ENCODE assay signal across 28 mouse cellular contexts in the genomic region with DNA sequence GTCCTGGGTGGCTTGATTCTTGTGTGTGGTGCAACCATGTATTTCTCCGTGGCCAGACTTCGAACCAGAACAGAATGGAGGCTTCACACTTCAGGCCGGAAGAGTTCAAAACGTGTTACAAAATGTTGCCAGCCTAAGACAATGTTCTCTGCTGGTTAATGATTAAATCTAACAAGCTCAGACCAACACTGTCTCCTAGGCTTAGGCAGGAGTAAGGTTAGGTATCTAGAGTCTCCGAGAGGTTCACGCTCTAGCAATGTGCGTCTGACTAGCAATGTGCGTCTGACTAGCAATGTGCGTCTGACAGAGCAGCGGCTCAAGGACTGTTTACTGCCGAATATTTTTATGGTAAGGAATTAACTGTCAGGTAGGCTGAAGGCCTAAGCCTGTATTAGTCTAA.
A peak's percentile ranks its signal among the peaks of the same experiment; 100 is the strongest.
DNase-seq lines count a peak whose midpoint lies in the region; ATAC-seq and TF ChIP-seq lines count a peak whose summit lies in the region.
"Had no signal": no experiment of that assay in that cellular context is flagged by ENCODE, and none has a peak within 500 bp of the region (broad histone marks: within the 10 kb centered on the region; RNA-seq: fewer than 3 reads in every experiment).

No protein-coding gene starts in this region.

- H3K4me3 ChIP-seq in intestine, embryonic 15.5 days (replicated peaks) = no peak overlapping the region
- no peak overlapping the region for H3K4me3 ChIP-seq in intestine, postnatal 0 days (ENCODE audit: low read depth, low read length)
- no peak overlapping the region for H3K4me3 ChIP-seq in kidney, embryonic 14.5 days (ENCODE audit: low read length)
- H3K4me3 ChIP-seq in kidney, postnatal 0 days (replicated peaks; ENCODE audit: low read depth, low read length) = no peak overlapping the region
- H3K4me3 ChIP-seq in kidney, embryonic 15.5 days (replicated peaks) = no peak overlapping the region
- no peak overlapping the region for H3K4me3 ChIP-seq in intestine, embryonic 16.5 days (ENCODE audit: low read length)
- H3K4me3 ChIP-seq: embryonic facial prominence, embryonic 10.5 days; embryonic facial prominence, embryonic 13.5 days; erythroblast, embryonic 14.5 days; forebrain, embryonic 12.5 days; forebrain, embryonic 15.5 days; heart, embryonic 12.5 days; heart, embryonic 15.5 days; hindbrain, embryonic 10.5 days had no signal

- no peak for TF ChIP-seq CTCF in intestine, postnatal 0 days (IDR thresholded peaks at IDR 0.05; ENCODE audit: low read depth)
- TF ChIP-seq CTCF in kidney, postnatal 0 days (IDR thresholded peaks at IDR 0.05; ENCODE audit: low read depth) = no peak

- no peaks in the 10 kb centered on the region for H3K36me3 ChIP-seq in intestine, embryonic 15.5 days
- no peaks in the 10 kb centered on the region for H3K36me3 ChIP-seq in intestine, postnatal 0 days (ENCODE audit: control insufficient read depth, insufficient read depth)
- H3K36me3 ChIP-seq in kidney, embryonic 14.5 days (ENCODE audit: control insufficient read depth, insufficient read depth, low read length) = no peaks in the 10 kb centered on the region
- no peaks in the 10 kb centered on the region for H3K36me3 ChIP-seq in kidney, postnatal 0 days (ENCODE audit: insufficient read depth, low read length)
- no peaks in the 10 kb centered on the region for H3K36me3 ChIP-seq in kidney, embryonic 15.5 days
- no peaks in the 10 kb centered on the region for H3K36me3 ChIP-seq in intestine, embryonic 16.5 days (ENCODE audit: control insufficient read depth, insufficient read depth, low read length)
- H3K36me3 ChIP-seq: embryonic facial prominence, embryonic 10.5 days; embryonic facial prominence, embryonic 13.5 days; forebrain, embryonic 12.5 days; forebrain, embryonic 15.5 days; heart, embryonic 12.5 days; heart, embryonic 15.5 days; hindbrain, embryonic 10.5 days had no signal

- WGBS in intestine, embryonic 15.5 days = 71% methylated on average over 11 of the region's 11 CpGs
- WGBS in intestine, postnatal 0 days = 57% methylated on average over 11 of the region's 11 CpGs
- 82% methylated on average over 11 of the region's 11 CpGs for WGBS in kidney, embryonic 14.5 days
- WGBS in kidney, postnatal 0 days = 77% methylated on average over 11 of the region's 11 CpGs
- 81% methylated on average over 11 of the region's 11 CpGs for WGBS in kidney, embryonic 15.5 days
- 66% methylated on average over 11 of the region's 11 CpGs for WGBS in intestine, embryonic 16.5 days

- H3K27me3 ChIP-seq in intestine, embryonic 15.5 days (replicated peaks) = no peaks in the 10 kb centered on the region
- no peaks in the 10 kb centered on the region for H3K27me3 ChIP-seq in intestine, postnatal 0 days (replicated peaks; ENCODE audit: control insufficient read depth, insufficient read depth, low read length)
- no peaks in the 10 kb centered on the region for H3K27me3 ChIP-seq in kidney, embryonic 14.5 days (ENCODE audit: control insufficient read depth, insufficient read depth, low read length)
- no peaks in the 10 kb centered on the region for H3K27me3 ChIP-seq in kidney, postnatal 0 days (ENCODE audit: insufficient read depth, low read length)
- no peaks in the 10 kb centered on the region for H3K27me3 ChIP-seq in kidney, embryonic 15.5 days
- H3K27me3 ChIP-seq in intestine, embryonic 16.5 days (replicated peaks; ENCODE audit: control insufficient read depth, insufficient read depth, low read length) = no peaks in the 10 kb centered on the region
- H3K27me3 ChIP-seq: embryonic facial prominence, embryonic 13.5 days; forebrain, embryonic 12.5 days; forebrain, embryonic 15.5 days; heart, embryonic 12.5 days; heart, embryonic 15.5 days had no signal

- no peak overlapping the region for H3K27ac ChIP-seq in intestine, embryonic 15.5 days
- H3K27ac ChIP-seq in intestine, postnatal 0 days (ENCODE audit: low read depth, low read length) = no peak overlapping the region
- H3K27ac ChIP-seq in kidney, embryonic 14.5 days (ENCODE audit: low read depth, low read length) = no peak overlapping the region
- H3K27ac ChIP-seq in kidney, postnatal 0 days = no peak overlapping the region
- H3K27ac ChIP-seq in kidney, embryonic 15.5 days = no peak overlapping the region
- H3K27ac ChIP-seq in intestine, embryonic 16.5 days (ENCODE audit: low read length) = no peak overlapping the region
- H3K27ac ChIP-seq: embryonic facial prominence, embryonic 10.5 days; embryonic facial prominence, embryonic 13.5 days; forebrain, embryonic 12.5 days; forebrain, embryonic 15.5 days; heart, embryonic 15.5 days; hindbrain, embryonic 10.5 days had no signal

- DNase-seq in kidney, adult 8-10 months = peak; percentile 8 to 18
- no peak for DNase-seq in kidney, postnatal 0 days (ENCODE audit: low spot score)
- DNase-seq in retina, embryonic 14.5 days (ENCODE audit: low spot score) = no peak
- DNase-seq: adrenal gland, adult 8-10 months; adrenal gland, postnatal 25 days; cerebellum, adult 11-12 months; cerebellum, adult 8-10 months; cerebellum, postnatal 10 days; cerebellum, postnatal 36 days; embryo, embryonic 11 days; gastrocnemius, postnatal 25 days; heart, adult 18-20 months; heart, postnatal 10 days; heart, postnatal 36 days had no signal

- no peaks in the 10 kb centered on the region for H3K9me3 ChIP-seq in intestine, embryonic 15.5 days
- H3K9me3 ChIP-seq in intestine, postnatal 0 days (ENCODE audit: control insufficient read depth) = no peaks in the 10 kb centered on the region
- no peaks in the 10 kb centered on the region for H3K9me3 ChIP-seq in kidney, embryonic 14.5 days (ENCODE audit: control insufficient read depth, low read length)
- no peaks in the 10 kb centered on the region for H3K9me3 ChIP-seq in kidney, postnatal 0 days (replicated peaks; ENCODE audit: low read length)
- H3K9me3 ChIP-seq in kidney, embryonic 15.5 days (replicated peaks) = no peaks in the 10 kb centered on the region
- H3K9me3 ChIP-seq in intestine, embryonic 16.5 days (ENCODE audit: control insufficient read depth, low read length) = no peaks in the 10 kb centered on the region
- H3K9me3 ChIP-seq: embryonic facial prominence, embryonic 10.5 days; embryonic facial prominence, embryonic 13.5 days; forebrain, embryonic 12.5 days; forebrain, embryonic 15.5 days; heart, embryonic 12.5 days; heart, embryonic 15.5 days; hindbrain, embryonic 10.5 days had no signal

- H3K4me1 ChIP-seq in intestine, embryonic 15.5 days (replicated peaks) = no peaks in the 10 kb centered on the region
- H3K4me1 ChIP-seq in intestine, postnatal 0 days (replicated peaks; ENCODE audit: control insufficient read depth, insufficient read depth, low read length) = no peaks in the 10 kb centered on the region
- H3K4me1 ChIP-seq in kidney, embryonic 14.5 days (ENCODE audit: control insufficient read depth, insufficient read depth, low read length) = no peaks in the 10 kb centered on the region
- no peaks in the 10 kb centered on the region for H3K4me1 ChIP-seq in kidney, postnatal 0 days (replicated peaks; ENCODE audit: insufficient read depth, low read length)
- H3K4me1 ChIP-seq in kidney, embryonic 15.5 days = no peaks in the 10 kb centered on the region
- H3K4me1 ChIP-seq in intestine, embryonic 16.5 days (ENCODE audit: control insufficient read depth, insufficient read depth, low read length) = no peaks in the 10 kb centered on the region
- H3K4me1 ChIP-seq: embryonic facial prominence, embryonic 10.5 days; embryonic facial prominence, embryonic 13.5 days; forebrain, embryonic 12.5 days; forebrain, embryonic 15.5 days; heart, embryonic 12.5 days; heart, embryonic 15.5 days; hindbrain, embryonic 10.5 days had no signal

- ATAC-seq in intestine, embryonic 15.5 days = peak; percentile 69
- ATAC-seq in intestine, postnatal 0 days = no peak
- ATAC-seq in kidney, embryonic 14.5 days (ENCODE audit: low FRiP score, low TSS enrichment) = no peak
- ATAC-seq in kidney, postnatal 0 days (replicated peaks; ENCODE audit: low FRiP score, low read depth) = peak; percentile 57; the same call in 1 of the 2 replicates
- no peak for ATAC-seq in kidney, embryonic 15.5 days (replicated peaks; ENCODE audit: low FRiP score)
- peak; percentile 70 for ATAC-seq in intestine, embryonic 16.5 days
- ATAC-seq: activated CD4-positive, CD25-positive, alpha-beta regulatory T cell, adult 4 months; forebrain, embryonic 15.5 days had no signal

- H3K9ac ChIP-seq in intestine, embryonic 15.5 days = no peak overlapping the region
- H3K9ac ChIP-seq in intestine, postnatal 0 days (ENCODE audit: low read depth, low read length) = no peak overlapping the region
- H3K9ac ChIP-seq in kidney, embryonic 14.5 days (ENCODE audit: low read depth, low read length) = no peak overlapping the region
- no peak overlapping the region for H3K9ac ChIP-seq in kidney, postnatal 0 days (ENCODE audit: low read depth, low read length)
- no peak overlapping the region for H3K9ac ChIP-seq in kidney, embryonic 15.5 days
- no peak overlapping the region for H3K9ac ChIP-seq in intestine, embryonic 16.5 days (ENCODE audit: low read depth, low read length)
- H3K9ac ChIP-seq: embryonic facial prominence, embryonic 13.5 days; forebrain, embryonic 12.5 days; forebrain, embryonic 15.5 days; heart, embryonic 12.5 days; heart, embryonic 15.5 days had no signal

- no peak overlapping the region for H3K4me2 ChIP-seq in intestine, embryonic 15.5 days (replicated peaks)
- no peak overlapping the region for H3K4me2 ChIP-seq in intestine, postnatal 0 days (replicated peaks; ENCODE audit: low read depth)
- no peak overlapping the region for H3K4me2 ChIP-seq in kidney, embryonic 14.5 days (replicated peaks; ENCODE audit: low read depth, low read length)
- no peak overlapping the region for H3K4me2 ChIP-seq in kidney, postnatal 0 days (ENCODE audit: low read length)
- no peak overlapping the region for H3K4me2 ChIP-seq in kidney, embryonic 15.5 days
- no peak overlapping the region for H3K4me2 ChIP-seq in intestine, embryonic 16.5 days (ENCODE audit: low read depth, low read length)
- H3K4me2 ChIP-seq: embryonic facial prominence, embryonic 13.5 days; forebrain, embryonic 12.5 days; forebrain, embryonic 15.5 days; heart, embryonic 12.5 days; heart, embryonic 15.5 days had no signal

Comparison
In these comparisons a context has a peak if more than half of its experiments do, and no peak if none do; other contexts are left out.
1. ATAC-seq: peak in intestine, embryonic 15.5 days (single experiment), kidney, postnatal 0 days (single experiment) and intestine, embryonic 16.5 days (single experiment); none in intestine, postnatal 0 days (single experiment), kidney, embryonic 14.5 days (single experiment) and kidney, embryonic 15.5 days (single experiment).
2. DNase-seq: peak in kidney, adult 8-10 months (2 of 2); none in kidney, postnatal 0 days (single experiment) and retina, embryonic 14.5 days (single experiment).